Mouse (Mus musculus) thymus, adult 2 months (tissue): ENCODE results near the gene Chst11. TPM values are rescaled to one million over a fixed set of nuclear protein-coding genes. Genes with fewer than 3 reads are reported as not detected.
A peak's percentile ranks its signal among the peaks of the same experiment; 100 is the strongest.

Experiments
- DNase-seq: peaks from one replicate; pipeline ENCODE4 v3.0.0; 2021
- H3K27ac ChIP-seq: fragments of 200-500 bp; 2 replicates; pipeline ENCODE4 v1.5.1; 2012; ENCODE audit warnings: low read length, control low read depth; ENCODE audit not compliant: control insufficient read depth, insufficient read depth
- H3K27me3 ChIP-seq: fragments of 200-500 bp; 2 replicates; pipeline ENCODE4 v1.6.1; 2012; ENCODE audit warnings: mild to moderate bottlenecking, low read length, moderate library complexity, mixed read lengths; ENCODE audit not compliant: control insufficient read depth, insufficient read depth
- H3K36me3 ChIP-seq: fragments of 200-500 bp; 2 replicates; pipeline ENCODE4 v1.6.1; 2012; ENCODE audit warnings: mild to moderate bottlenecking, low read length, moderate library complexity; ENCODE audit not compliant: control insufficient read depth, insufficient read depth
- H3K4me1 ChIP-seq: fragments of 200-500 bp; replicated peaks from 2 replicates; pipeline ENCODE4 v1.6.1; 2012; ENCODE audit warnings: low read length; ENCODE audit not compliant: control insufficient read depth, insufficient read depth
- H3K4me3 ChIP-seq: fragments of 200-500 bp; 2 replicates; pipeline ENCODE4 v1.5.1; 2012; ENCODE audit warnings: mild to moderate bottlenecking, low read length, control low read depth, moderate library complexity; ENCODE audit not compliant: control insufficient read depth, insufficient read depth
- CTCF ChIP-seq: fragments of 200-500 bp; IDR thresholded peaks from 2 replicates; pipeline ENCODE4 v1.5.1; 2012; ENCODE audit warnings: mild to moderate bottlenecking, control low read depth, low read length, moderate library complexity, borderline replicate concordance; ENCODE audit not compliant: control insufficient read depth, poor library complexity, insufficient read depth; ENCODE audit errors: extremely low read depth
- POLR2A ChIP-seq: fragments of 200-500 bp; IDR thresholded peaks from 2 replicates; pipeline ENCODE4 v1.6.1; 2012; ENCODE audit warnings: mild to moderate bottlenecking, low read length, control low read depth, moderate library complexity; ENCODE audit not compliant: control insufficient read depth, poor library complexity, insufficient read depth; ENCODE audit errors: extremely low read depth
- whole genome bisulfite sequencing: fragments of 180-500 bp; shearing (Covaris S2); methylation state at CpG from one replicate; pipeline ENCODE4 v1.1.7; 2018; 5-methylcytosine and 5-hydroxymethylcytosine counted together
- polyA plus RNA-seq: library from polyadenylated mRNA; depleted of rRNA; stranded (reverse); fragments of >200 nt; gene quantifications from 2 replicates; pipeline ENCODE4 v1.2.3, GENCODE M21; 2012

The Chst11 gene
- polyA plus RNA-seq, 1 experiment: 19.4 TPM

DNA sequence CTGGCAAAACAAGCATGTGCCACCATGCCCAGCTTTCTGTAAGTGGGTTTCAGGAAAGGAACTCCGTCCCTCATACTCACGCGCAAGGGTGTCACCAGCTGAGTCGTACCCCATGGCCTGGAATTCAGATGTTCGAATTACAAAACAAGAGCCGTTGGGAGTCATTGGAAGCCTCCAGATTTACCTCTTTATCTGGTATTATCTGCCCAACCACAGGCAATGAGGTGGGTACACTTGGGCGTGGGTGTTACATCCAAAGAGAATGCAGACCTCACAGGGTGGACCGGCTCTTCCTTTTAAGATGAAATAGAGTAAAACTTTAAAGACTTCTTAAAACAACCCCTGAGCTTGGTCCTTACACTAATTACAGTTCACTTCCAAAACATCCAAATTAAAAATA is 200.9 kb downstream of the Chst11 start:
- 93% methylated on average over 8 of the region's 8 CpGs for WGBS
- Histone ChIP-seq H3K27ac (no peak overlapping the region), H3K36me3 (no peaks in the 10 kb centered on the region), H3K27me3 (no peaks in the 10 kb centered on the region), H3K4me3 (no peak overlapping the region), H3K4me1 (peaks cover 39% of the 10 kb centered on the region)
- TF ChIP-seq CTCF: no peak
- TF ChIP-seq POLR2A: no peak
- no peak for DNase-seq

DNA sequence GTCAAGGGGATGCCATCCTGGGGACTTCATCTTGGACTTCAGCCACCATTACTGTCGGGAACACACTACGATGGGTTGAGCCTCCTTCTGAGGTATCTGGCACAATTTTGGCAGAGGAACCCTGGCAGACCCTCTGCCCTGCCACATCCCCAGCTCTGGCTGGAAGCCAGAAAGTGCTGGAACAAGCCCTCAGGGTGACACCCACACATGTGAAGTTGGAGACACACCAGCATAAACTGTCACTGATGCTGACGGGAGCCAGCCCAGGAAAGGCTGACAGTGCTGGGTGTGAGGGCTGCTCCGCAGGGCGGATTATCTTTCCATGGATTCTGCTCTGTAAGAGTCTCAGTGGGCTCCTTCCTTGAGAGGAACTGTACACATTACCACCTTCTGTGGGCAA is 201.7 kb downstream of the Chst11 start:
- WGBS: 74% methylated on average over 5 of the region's 5 CpGs
- TF ChIP-seq CTCF: no peak
- no peak for TF ChIP-seq POLR2A
- H3K27ac ChIP-seq: no peak overlapping the region
- no peaks in the 10 kb centered on the region for H3K36me3 ChIP-seq
- no peak overlapping the region for H3K4me3 ChIP-seq
- peaks cover 35% of the 10 kb centered on the region for H3K4me1 ChIP-seq
- H3K27me3 ChIP-seq: no peaks in the 10 kb centered on the region
- DNase-seq: no peak

DNA sequence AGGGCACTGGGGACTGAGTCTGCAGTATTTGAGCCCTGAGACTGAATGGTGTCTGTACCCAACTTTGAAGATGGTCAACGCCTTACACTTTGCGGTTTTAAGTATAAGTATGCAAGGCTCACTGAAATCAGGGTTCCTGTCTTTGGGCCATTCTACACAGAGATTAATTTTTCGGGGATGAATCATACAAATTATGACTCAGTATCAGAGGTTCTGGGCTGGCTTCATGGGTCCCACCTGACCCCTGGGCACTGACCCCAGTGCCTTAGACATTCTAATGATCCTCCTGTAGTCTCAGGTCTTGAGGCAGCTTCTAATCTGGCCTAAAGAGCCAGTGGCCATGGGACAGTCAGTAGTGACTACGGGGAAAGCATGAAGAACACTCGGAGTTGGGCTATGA is 203.8 kb downstream of the Chst11 start:
- TF ChIP-seq CTCF: no peak
- no peak for TF ChIP-seq POLR2A
- Histone ChIP-seq H3K4me3 (no peak overlapping the region), H3K36me3 (no peaks in the 10 kb centered on the region), H3K27ac (no peak overlapping the region), H3K4me1 (peaks cover 16% of the 10 kb centered on the region), H3K27me3 (no peaks in the 10 kb centered on the region)
- DNase-seq: no peak
- 96% methylated on average over 5 of the region's 5 CpGs for WGBS

DNA sequence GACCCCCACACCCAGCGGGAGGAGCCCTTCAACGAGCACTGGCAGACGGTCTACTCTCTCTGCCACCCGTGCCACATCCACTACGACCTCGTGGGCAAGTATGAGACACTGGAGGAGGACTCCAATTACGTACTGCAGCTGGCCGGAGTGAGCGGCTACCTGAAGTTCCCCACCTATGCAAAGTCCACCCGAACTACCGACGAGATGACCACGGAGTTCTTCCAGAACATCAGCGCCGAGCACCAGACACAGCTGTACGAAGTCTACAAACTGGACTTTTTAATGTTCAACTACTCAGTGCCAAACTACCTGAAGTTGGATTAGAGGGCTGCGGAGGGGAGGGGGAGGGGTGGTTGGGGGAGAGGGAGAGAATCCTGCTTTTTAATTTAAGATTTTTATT is 206.2 kb downstream of the Chst11 start:
- no peak for DNase-seq
- Histone ChIP-seq H3K36me3 (no peaks in the 10 kb centered on the region), H3K27ac (no peak overlapping the region), H3K4me3 (no peak overlapping the region), H3K27me3 (no peaks in the 10 kb centered on the region), H3K4me1 (peaks cover 12% of the 10 kb centered on the region)
- no peak for TF ChIP-seq POLR2A
- no peak for TF ChIP-seq CTCF
- WGBS: 97% methylated on average over 17 of the region's 17 CpGs

DNA sequence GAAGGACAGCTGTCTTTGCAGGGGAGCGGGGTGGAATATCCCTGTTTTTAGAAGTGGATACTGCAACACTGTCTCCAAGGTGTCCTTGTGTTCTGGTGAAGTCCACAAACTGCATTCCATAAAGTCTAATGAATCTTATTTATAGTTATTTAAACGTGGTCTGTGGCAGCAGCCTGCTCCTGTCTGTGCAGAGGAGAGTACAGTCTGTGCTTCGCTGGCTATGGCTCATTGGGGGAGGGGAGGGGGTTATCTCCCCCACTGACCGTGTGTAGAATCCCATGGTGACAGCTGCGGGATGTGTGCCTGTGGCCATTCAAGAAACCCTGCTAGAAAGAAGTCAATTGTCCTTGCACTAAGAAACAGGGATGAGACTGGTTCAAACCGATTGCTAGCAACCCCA is 206.7 kb downstream of the Chst11 start:
- H3K27me3 ChIP-seq: no peaks in the 10 kb centered on the region
- no peaks in the 10 kb centered on the region for H3K36me3 ChIP-seq
- no peak for DNase-seq
- no peak overlapping the region for H3K4me3 ChIP-seq
- 94% methylated on average over 6 of the region's 6 CpGs for WGBS
- H3K27ac ChIP-seq: no peak overlapping the region
- no peak for TF ChIP-seq POLR2A
- H3K4me1 ChIP-seq: peaks cover 6% of the 10 kb centered on the region

DNA sequence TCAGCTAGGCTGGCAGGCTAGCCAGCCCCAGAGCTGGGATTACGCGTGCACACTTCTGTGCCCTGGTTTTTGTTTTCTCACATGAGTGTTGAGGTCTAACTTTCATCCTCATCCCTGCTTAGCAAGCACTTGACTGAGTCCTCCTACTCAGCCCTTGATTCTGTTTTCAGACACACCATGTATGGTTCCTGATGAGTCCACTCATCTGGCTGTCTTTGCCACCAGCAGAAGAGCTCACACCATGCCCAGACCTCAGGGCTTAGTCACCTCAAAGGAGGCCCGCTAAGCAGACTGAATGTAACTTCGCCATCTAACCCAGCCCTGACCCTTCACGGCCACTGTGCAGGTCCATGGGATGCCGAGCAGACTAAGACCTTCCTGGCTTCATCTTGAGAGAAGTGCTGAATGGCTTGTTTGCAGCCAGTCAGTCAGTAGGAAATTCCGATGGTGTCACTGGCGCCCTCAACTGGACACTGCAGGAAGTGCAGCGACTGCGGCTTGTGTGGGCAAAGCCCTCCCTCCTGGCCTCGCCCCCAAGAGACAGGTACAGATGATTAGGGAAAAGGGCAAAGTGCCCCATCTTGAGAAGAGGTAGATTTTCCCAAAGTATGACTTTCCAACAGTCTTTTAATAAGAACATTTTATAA is 212.5 kb downstream of the Chst11 start:
- DNase-seq: peak; percentile 84
- TF ChIP-seq CTCF (peak; percentile 90), POLR2A (no peak)
- Histone ChIP-seq H3K27me3 (no peaks in the 10 kb centered on the region), H3K27ac (no peak overlapping the region), H3K36me3 (no peaks in the 10 kb centered on the region), H3K4me3 (no peak overlapping the region), H3K4me1 (peaks cover 4% of the 10 kb centered on the region; the same call in 1 of the 2 replicates)
- 41% methylated on average over 11 of the region's 11 CpGs for WGBS

DNA sequence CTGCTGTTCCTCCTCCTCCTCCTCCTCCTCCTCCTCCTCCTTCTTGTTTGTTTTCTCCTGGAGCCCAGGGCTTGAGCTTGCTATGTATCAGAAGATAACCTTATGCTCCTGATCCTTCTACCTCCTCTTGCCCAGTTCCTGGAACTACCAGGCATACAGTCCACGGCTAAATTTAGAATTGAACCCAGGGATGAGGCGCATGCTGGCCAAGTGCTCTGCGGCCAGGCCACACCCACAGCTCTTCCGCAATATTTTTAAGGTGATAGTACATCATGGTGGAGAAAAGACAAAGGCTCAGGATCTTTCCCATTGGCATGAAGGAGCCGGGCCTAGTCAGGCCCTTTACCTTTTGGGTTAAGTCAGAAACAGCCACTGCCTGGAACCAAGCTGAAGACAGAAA is 213.4 kb downstream of the Chst11 start:
- 93% methylated on average over 5 of the region's 5 CpGs for WGBS
- no peaks in the 10 kb centered on the region for H3K36me3 ChIP-seq
- no peak for DNase-seq
- no peak overlapping the region for H3K27ac ChIP-seq
- TF ChIP-seq POLR2A (no peak), CTCF (no peak)
- H3K27me3 ChIP-seq: no peaks in the 10 kb centered on the region
- no peak overlapping the region for H3K4me3 ChIP-seq
- H3K4me1 ChIP-seq: peaks cover 4% of the 10 kb centered on the region; the same call in 1 of the 2 replicates
